Mouse (Mus musculus): ENCODE results near the gene Fam149a.
A peak's percentile ranks its signal among the peaks of the same experiment; 100 is the strongest.

Gene Fam149a

DNA sequence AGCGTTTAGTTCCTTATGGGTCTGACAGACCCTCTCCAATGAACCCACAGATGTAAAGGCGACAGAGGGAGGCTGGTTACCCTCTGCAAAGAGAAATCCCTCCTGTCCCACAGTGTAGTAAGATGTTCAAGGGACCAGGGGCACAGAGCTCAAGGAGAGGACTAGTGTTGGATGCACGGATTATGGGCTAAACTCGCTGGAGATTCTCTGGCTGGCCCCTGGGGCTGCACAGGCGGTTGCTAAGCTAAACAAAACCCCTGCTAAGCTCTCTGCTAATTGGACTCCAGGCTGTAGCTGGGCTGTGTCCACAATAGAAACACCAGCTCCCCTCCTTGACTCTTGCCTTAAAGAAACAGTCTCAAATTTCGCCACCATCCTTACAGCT, at the start of gene Fam149a:
TSS of gene Fam149a (minus strand) at position 329 of the 385 bp plus-strand sequence.
- no peak for DNase-seq (ENCODE audit: low read depth)

DNA sequence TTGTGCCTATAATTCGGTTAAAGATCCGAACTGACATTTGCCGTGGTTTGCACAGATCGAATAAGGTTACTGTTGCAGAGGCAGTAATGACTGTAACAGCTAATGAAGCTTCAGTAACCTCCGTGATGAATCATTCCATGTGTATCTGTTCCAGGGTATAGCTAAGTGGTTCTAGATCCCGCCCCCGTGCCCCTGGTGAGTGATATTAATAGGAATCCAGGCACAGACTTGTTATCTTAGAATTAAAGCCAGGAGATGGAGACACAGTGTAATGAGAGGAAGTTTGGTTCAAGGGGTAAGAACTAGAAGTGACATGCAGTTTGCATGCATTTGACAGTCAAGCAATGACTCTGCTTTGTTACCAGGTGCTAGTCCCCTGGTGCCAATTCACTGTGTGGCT, 38.1 kb upstream of the Fam149a start:
- DNase-seq (ENCODE audit: low read depth) = no peak

DNA sequence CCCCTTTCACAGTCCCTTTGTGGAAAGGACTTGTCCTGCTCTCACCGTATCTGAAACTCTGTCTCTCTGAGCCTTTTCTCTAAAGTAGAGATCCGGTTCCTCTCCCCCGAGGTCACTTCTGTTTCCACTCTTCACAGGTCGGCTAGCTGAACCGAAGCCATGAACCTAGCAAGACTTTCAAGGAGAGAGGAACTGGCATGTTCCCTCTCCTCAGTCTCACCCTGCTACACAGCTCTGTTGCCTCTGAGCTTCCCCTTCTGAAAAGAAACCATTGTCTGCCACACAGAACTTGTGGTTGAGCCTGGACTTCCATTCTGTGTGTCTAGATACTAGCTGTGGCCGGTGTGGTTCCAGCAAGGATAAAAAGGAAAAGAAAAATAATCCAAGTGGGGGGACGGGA, 32.9 kb upstream of the Fam149a start:
- no peak for DNase-seq (ENCODE audit: low read depth)

DNA sequence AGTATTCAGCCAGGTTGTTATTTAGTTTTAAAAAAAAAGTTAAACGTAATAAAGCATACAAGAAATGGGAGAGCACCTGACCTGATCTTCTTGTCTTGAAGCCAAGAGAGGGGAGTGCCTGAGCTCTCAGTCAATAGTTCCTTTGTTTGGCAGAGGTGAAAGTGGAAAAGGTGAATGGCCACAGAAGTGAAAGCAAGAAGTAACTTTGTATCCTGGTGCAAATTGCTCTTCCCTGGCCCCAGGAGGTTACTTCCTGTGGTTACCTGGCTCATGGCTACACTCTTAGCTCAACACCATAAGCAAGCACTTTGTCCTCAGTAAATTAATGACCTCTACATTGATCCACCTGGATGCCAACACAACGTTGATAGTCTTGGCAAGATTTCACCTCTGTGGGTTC, 28.8 kb upstream of the Fam149a start, which contains the start of gene Tlr3:
TSS of gene Tlr3 (minus strand) at position 199 of the 400 bp plus-strand sequence.
- DNase-seq (ENCODE audit: low read depth) = peak; percentile 14

DNA sequence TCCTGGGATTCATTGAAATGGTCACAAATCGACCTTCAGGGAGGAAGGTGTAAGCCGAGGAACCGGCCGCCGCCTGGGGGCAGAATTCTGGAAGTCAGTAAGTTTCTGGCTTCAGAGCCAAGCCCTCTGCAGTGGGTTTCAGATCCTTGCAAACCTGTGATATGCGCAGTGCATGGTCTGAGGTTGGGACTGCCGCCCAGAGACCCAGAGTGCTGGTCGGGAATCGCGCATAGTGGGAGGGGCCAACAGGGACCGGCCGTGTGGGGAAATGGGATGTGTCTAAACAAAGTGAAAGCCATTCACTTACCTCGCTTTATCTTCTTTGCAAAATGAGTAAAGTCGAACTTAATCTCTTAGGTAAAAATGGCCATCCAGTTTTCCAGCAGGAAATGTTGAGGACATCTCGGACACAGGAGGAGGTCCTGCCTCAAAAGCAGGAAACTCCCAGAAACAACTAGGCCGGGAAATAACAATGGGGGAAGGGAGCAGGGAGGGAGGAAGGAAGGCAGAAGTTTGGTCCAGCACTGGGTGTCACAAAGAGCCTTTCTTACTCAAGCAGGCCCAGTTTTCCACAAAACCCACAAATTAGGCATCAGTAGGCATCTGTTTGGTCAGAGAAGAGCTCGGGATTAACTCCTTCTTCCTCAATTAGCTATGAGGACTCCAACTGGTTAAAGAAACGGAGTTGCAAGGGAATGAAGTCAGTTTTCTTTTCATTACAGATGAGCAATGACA, 28.2 kb upstream of the Fam149a start:
- DNase-seq (ENCODE audit: low read depth) = peak; percentile 36

DNA sequence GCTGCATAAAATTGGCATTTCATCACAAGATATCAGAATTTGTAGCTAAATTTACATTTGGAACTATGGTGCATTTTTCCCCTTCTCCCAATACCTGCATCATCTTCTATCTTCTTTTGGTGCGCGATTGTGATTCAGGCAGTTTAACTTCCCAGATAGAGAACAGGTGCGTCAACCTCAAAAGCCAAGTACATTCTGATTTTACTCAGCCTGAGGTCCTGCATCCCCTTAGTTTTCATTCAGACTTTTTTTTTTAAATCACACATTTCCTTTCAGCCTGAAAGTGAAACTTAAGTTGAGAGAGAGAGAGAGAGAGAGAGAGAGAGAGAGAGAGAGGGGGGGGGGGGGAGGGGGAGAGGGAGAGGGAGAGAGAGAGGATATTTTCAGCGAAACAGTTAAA, 27.6 kb upstream of the Fam149a start:
- DNase-seq (ENCODE audit: low read depth) = no peak

DNA sequence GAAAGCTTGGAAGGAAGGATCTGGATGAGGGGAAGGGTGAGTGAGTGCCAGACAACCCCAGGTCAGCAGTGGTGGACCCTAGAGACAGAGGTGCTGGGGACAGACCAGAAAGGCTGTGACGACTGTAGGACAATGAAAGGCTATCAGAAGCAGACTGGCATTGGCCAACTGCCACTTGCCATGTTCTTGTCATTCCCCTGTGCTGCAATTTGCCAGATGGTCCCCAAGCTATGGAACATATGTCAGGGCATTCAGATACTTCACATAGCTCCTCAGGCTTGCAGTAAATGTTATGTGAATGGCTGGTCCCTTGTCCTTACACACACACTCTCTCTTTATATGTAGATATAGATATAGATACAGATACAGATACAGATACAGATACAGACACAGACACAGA, 1.2 kb upstream of the Fam149a start:
- no peak for DNase-seq (ENCODE audit: low read depth)

DNA sequence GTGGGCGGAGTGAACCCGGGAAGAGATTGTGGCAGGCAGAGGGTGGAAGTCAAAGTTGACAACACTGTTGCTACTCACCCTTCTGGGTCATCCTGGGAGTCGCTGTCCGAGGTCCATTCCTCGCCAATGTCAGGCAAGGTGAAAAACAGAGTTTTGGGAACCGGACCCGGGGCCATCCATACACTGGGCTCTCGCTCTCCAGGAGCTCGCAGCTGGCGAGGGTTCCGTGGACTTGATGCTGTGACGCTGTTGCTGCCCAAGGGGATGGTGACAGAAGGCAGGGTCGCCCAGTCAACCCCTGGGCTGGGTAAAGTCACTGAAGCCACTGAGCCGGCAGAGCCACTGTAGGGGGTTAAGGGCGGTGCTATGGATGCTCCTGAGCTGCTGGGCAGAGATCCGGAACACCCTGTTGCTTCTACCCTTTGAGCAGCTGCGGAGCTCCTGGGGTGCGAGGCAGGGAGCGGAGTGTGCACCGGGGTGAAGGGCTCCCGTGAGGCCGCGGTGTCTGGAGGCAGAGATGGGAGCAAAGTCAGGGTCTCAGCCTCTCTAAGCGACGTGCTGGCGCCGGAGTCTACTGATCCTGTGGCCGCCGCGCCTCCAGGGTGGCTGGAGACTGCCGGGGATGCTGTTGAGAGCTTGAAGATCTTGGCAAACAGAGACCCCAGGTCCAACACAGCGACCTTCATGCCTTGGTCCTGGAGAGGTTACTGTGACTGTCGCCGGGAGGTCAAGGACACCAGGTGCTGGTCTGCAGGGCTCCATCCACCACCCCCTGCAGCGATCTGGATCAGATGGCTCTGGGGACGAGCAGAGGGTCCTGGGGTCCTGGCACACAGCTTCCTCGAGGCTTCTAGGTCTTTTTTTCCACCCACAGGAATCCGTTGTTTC, 772 bp downstream of the Fam149a start:
- no peak for DNase-seq (ENCODE audit: low read depth)

DNA sequence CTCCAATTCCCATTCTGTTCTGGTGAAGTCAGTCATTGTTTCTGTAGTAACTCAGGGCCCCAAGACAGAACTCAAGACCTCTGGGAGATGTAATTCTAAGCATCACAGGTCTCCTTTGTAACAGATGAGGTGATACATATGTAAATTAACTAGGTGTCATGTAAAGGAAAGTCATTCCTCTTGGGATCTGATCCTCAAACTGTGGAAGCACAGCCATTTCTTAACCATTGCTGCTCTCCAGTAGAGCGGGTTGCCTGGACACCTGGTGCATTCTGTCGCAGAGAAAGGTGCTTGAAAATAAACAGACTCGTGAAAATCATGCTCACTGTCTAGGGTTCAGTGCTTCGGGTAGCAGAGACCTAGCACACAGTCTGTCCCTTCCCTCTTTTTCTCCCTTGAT, 1.5 kb downstream of the Fam149a start:
- DNase-seq (ENCODE audit: low read depth) = no peak

DNA sequence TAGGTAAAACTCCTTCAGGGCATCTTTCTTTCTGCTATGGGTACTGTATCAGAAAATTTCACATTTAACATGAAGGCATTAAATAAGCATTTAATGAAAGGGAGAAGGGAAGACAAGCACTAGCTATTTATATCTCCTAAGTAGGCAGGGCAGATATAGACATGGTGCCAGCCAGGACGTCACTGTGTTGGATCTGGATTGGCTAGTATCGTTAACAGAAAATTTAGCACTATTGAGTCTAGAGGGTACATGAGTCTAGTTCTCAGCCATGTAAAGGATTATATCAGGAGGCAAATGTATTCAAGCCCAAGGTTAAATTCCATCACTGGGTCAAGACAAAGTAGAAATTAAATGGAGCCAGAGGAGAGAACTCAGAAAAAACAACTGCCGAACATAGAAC, 8.0 kb downstream of the Fam149a start:
- DNase-seq (ENCODE audit: low read depth) = no peak

DNA sequence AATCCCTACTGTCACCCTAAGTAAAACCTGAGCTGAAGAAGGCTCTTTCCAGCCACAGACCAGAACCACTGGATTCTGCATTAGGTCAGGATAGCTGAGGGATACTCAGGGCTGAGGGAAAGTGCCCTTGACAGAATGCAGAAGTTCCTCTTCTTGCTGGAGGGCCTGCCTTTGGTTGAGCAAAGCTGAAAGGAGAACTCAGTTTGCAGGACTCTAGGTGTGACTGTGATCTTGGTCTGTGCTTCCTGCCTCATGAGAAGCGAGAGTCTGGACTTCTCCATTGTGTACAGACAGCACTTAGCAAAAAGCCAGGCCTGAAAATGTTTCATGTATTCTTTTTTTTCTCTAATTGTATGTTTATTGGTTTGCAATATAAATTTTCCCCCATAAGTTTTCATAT, 14.9 kb downstream of the Fam149a start:
- DNase-seq (ENCODE audit: low read depth) = no peak

DNA sequence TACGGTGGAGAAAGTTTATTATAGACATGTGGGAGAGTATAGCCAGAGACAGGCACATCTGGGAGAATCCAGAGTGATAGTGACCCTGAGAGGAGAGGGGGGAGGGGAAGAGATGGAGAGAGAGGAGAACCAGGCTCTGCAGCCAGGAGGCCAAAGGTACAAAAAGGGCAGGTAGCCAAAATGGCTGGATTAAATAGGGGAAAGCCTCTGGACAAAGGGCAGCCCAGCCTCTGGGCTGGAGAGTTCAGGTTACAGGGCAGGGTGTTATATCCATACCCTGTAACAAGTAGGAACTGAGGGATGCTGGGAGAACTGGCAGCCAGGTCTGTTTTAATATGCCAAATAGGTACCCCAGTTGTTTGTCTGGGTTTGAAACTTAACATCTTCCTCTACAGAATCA, 18.9 kb downstream of the Fam149a start:
- DNase-seq (ENCODE audit: low read depth) = no peak

DNA sequence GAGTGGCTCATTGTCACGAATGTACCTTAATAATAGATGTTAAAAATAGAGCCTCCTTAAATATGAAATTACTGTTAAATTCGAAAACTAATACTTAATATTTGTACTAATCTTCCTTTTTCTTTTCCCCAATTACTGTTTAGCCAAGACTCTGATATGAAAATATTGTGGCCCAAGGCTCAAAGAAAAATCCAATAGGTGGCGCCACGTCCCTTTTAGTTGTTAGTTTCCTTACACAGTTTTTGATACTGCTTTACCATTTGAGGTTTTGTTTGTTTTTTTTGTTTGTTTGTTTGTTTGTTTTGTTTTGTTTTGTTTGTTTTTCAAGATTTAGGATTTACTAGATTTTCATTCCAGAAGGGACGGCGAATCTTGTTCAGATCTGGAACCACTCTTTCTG, 19.8 kb downstream of the Fam149a start:
- DNase-seq (ENCODE audit: low read depth) = no peak

DNA sequence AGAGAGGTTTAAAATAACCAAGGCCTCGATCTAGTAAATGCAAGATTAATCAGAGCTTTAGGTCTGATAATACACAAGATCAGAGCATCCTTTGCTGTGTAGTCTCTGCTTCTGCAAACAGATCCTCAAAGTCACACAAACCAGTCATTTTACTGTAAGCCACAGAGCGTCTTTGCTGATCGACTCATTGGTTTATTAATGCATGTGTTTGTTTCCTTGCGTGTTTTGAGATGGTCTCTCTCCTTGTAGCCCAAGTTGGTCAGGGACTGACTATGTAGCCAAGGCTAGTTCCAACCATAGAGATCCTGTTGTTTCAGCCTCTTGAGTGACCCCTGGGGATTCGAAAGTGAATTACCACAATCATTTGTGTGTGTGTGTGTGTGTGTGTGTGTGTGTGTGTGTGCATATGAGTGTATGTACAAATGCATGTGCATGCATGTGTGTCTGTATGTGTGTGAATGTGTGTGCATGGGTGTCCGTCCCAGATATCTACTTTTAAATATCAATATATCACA, 22.9 kb downstream of the Fam149a start:
- no peak for DNase-seq (ENCODE audit: low read depth)

DNA sequence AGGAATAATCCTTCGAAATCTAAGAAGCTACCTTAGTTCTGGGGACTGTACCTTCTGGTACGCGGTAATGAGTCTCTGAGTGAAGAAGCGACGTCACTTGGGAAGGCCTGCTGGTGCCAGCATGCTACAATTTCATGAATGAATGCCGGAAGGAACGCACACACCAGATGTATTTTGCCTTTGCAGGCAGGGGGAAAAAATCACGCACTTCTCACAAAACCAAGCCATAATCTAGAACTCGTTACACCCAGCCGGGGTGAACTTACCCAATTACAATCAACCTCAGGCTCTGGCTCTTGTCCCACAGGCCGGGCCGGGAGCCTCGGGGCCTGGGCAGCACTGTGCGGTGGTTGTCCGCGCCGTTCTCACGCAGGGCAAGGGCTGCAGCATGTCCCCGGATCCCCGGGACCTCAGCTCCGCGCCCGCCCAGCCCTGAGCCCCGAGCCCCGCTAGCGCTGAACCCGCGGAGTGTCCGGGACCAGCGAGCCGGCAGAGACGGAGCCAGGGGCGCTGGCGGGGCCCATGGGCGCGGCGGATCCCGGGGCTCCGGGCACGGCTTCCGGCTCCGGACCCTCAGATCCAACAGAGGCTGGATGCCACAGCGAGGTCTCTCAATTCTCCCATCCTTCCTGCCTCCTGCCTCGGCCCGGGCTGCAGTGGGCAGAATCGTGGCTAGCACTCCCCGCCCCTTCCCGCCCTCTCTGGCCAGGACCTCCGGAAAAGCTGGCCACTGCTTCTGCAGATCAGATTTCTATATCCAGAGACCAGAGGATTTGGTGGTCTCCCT, 23.8 kb downstream of the Fam149a start:
- peak; percentile 29 for DNase-seq (ENCODE audit: low read depth)

DNA sequence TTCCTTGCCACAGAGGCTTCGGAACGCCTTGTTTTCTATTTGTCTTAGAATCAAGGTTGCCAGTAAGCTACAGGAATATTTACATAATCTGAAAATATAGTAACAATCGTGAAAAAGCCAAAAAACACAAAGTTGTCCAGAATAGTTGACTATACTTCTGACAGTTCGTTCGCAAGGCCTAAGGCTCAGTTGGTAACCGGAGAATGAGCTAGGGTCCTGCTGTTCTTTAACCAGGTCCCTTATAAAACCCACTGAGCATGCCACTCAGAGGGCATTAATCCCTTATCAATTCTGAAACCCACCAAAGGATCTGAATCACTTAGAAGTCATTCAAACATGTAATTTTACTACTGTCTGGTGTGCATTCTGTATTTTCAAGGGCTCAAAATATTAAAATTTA, 26.3 kb downstream of the Fam149a start:
- no peak for DNase-seq (ENCODE audit: low read depth)

DNA sequence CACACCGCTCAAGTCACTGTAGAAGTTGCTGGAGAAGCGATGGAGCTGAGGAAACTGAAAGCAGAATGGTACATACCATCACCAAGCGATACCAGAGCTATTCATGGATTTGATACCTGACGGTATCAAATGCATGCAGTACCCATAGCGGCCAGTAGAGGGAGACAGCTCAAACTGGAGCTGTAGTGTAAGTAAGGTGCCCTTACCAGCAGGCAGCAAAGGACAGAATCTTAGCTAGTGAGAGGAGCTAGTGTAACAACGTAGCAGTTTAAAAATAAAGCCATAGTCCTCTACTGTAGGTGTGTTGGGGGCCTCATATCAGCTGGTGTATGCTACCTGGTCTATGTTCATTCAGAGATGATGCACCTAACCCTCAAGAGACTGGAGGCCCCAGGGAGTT, 37.1 kb downstream of the Fam149a start:
- no peak for DNase-seq (ENCODE audit: low read depth)

DNA sequence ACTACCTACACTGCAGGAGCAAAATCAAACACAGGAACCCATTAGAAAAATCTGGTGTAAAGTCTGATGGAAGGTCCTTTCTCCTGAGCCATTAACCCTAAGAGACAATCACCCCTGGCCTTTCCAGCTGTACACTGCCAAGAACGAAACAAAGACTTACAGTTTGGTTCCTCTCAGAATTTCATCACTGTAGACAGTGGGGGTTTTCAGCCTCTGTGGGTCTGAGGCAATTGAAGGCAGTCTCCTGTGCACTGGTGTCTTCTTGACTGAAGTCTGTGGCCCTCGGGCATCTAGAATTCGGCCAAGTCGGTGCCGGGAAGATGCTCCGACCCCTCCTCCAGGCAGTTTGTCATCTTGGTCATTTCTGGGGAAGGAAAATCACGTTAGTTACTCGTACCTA, 37.8 kb downstream of the Fam149a start:
- no peak for DNase-seq (ENCODE audit: low read depth)

DNA sequence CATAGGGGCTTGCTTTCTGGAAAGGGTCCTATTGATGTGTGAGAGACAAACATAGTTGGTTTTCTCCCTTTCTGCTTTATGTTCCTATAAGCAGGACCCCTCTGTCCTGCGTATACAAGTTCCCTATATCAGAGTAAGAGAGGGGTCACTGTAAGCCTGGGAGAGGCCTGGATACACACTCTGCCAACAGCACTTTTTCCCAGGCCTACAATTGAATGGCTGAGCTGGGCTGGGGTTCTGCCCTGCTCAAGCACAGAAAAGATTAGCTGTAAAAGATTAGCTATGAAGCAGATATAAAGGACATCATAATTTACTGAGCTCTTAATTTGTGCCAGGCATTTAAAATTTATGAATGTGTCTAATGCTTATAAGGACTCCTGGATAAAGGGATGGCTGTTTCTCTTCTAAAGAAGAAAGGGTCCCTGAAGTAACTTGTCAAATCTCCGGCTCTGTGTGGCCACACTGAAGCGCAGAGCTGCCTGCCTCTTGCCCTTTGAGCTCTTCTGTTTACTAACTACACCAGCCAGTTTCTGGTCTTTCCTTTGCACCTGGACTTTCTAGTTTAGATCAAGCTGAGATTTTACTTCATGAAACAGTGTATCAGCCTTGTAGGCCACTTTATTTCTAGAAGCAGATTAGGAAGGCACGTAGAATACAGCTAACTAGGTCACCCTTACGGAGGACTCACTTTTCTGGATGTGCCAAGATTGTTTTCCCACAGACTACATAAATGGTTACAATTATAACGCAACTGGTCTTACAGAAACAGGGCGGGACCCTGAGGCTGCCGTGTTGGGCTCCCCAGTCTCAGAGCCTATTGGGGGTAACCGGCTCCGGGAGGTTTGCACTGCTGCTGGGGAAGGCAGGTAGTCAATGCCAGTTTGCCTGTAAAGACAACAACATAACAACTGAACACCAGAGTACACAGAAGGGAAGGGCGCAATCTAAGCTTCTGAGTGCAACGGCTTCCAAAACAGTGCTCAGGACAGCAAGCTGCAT, 40.2 kb downstream of the Fam149a start:
- no peak for DNase-seq (ENCODE audit: low read depth)

DNA sequence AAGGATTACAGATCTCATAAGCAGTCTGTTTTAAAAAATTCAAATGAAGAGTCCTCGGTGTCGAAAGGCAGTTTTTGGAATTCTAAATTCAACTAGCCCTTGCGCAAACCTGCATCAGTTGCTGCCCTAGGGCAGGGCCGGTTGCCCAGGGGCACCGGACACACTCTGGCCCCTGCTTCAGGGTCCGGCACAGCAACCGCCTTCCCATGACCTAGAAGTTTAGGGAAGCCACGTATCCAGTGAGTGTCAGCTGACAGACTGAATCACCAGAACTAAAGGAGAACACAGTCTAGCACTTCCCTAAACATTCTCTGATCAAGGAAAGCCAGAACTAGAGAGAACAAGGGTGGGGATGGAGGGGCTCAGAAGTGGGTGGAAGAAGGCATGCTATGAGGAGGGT, 48.6 kb downstream of the Fam149a start:
- DNase-seq (ENCODE audit: low read depth) = peak; percentile 46
